Mouse (Mus musculus) kidney, postnatal 4 days (tissue): ENCODE measurements around the gene Cars.

Experiments
- DNase-seq, 2 experiments: peaks; one replicate each; pipeline ENCODE4 v3.0.0; 2021; ENCODE audit warnings: mixed read lengths in 2 of 2

The Cars gene

GRCm38 (mm10) chr7:143510593-143511334 is 89.1 kb downstream of the Cars start:
- DNase-seq = no peak

GRCm38 (mm10) chr7:143509566-143509965 is 90.3 kb downstream of the Cars start:
- DNase-seq = peak in 1 of 2 experiments; percentile 31
